Mouse (Mus musculus): ENCODE measurements around the gene Rgr.

GRCm38 (mm10) chr14:37027248-37027933, 21.4 kb downstream of the Rgr start:
- TF ChIP-seq CTCF (IDR thresholded peaks at IDR 0.05; ENCODE audit: low read depth, low read length) = no peak
- TF ChIP-seq GATA1 (IDR thresholded peaks at IDR 0.05; ENCODE audit: borderline replicate concordance, low read length) = no peak
- no peak for TF ChIP-seq TAL1 (conservative IDR thresholded peaks at IDR 0.05; ENCODE audit: low read depth, low read length)
